Mouse (Mus musculus): Measurements from ENCODE around the gene Lrrc75b.
A peak's percentile ranks its signal among the peaks of the same experiment; 100 is the strongest.
"Not testable (repeated sequence)": the region's sequence is repeated elsewhere in the genome, so short reads cannot be mapped to it uniquely, and the experiment has no call there.

Gene Lrrc75b

DNA sequence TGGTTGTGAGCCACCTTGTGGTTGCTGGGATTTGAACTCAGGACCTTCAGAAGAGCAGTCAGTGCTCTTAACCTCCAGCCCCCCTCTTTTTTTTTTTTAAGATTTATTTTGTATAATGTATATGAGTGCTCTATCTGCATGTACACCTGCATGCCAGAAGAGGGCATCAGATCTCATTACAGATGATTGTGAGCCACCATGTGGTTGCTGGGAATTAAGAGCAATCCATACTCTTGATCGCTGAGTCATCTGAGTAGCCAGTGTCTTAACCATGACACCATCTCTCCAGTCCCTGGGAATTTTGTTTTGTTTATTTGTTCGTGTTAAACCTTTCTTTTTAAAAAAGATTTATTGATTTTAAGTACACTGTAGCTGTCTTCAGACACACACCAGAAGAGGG is 6.6 kb upstream of the Lrrc75b start:
- DNase-seq: not testable (repeated sequence)

DNA sequence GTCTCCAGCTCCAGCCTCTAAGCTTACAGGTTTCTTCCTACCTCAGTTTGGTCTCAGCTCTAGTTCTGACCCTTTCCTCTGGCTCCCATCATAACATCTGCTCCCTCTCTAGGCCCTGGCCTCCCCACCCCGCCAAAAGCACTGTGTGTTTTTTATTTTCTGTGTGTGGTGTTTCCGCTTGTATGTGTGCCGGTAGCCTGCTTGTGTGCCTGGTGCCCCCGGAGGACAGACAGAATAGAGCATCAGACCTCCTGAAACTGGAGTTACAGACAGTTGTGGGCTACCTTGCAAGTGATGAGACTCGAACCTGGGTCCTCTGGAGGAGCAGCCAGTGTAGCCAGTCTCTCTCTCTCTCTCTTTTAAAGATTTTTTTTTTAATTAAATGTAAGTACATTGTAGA is 6.2 kb upstream of the Lrrc75b start:
- no peak for DNase-seq

DNA sequence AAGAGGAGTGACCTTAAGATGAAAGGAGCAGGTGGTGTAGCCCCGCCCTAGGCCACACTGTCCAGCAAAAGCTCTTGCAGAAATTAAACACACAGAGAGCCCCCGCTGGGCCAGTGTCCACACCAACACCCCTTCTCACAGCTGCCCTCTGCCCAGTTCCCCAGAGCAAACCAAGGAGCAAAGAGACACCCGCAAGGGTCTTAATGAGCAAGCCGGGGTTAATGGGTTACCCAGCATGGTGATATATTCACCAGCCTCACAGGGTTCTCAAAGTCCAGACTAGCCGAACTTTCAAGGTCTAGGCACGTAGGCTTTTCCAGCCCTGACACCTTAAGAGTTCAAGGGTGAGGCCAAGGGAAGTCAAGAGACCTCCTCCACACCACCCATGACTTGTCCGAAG is 5.8 kb upstream of the Lrrc75b start:
- no peak for DNase-seq

GRCm38 (mm10) chr10:75565436-75565835 is 5.3 kb upstream of the Lrrc75b start:
- no peak for DNase-seq

DNA sequence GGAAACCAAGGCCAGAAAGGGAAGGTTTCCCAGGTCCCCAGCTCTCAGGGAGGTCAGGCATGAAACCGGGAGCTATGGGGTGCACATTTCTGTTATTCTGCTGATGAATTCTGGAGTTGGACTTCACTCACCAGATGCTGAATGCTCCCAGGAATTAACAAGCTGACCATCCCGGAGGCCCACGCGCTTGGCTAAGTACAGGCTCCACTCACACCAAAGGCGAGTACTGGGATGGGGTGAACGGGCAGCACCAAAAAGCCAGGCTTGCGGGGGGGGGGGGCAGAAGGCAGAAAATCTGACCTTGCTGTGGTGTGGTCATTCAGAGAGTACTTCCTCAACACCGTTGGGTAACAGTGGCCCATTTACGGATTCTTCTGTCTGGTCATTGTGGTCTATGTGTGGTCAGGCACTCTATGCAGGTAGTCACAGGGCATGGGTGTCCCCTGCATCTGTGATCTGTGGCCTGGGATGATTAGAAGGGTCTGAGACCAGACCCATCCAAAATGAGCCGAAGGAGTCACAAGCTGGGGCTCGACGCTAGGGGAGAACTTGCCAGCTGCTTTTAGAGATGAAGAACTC is 4.6 kb upstream of the Lrrc75b start:
- DNase-seq: no peak

DNA sequence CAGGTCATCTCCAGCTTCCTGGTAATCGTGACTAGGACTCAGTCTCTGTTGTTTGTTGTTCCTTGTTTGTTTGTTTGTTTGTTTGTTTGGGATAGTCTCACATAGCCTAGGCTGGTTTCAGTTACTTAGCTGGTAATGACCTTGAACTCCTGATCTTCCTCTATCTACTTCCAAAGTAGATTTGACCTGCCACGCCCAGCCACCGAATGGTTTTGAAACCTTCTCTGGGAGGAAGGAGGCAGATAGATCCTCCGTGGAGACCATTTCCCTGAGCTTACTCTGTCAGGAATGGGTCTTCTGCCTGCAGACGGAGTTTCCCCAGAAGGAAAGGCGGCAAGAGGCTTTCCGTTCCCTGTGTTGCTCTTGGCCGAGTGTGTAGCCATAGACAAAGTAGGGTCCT is 2.5 kb upstream of the Lrrc75b start:
- no peak for DNase-seq

DNA sequence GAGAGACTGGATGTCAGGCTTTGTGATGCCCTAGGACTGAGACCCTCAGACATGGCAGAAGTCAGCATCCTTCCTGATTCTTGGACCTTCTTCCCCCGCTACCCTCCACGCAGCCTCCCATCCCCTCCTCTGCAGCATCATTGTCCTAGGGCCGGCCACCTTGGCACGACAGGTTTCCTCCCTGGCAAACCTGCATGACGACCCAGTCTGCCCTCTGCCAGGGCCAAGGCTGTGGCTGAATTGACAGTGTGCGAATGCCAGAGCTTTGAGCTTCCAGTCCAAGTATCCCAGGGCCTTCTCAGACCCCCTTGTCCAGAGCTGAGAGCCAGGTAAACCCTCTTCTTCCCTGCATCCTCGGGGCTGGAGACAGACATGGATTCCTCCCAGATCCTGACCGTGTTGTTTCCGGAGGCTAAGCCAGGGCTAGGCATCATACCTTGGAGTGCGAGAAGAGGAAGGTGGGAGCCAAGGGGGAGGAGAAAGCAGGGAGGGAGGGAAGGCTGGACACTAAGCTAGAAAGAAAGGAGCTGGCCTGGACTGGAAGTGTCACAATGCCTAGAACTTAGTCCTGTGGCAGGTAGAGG is 1.0 kb upstream of the Lrrc75b start, which contains the start of gene Ggt1:
Ggt1 (plus strand) TSS at position 534 of the 584 bp plus-strand sequence.
- DNase-seq: peak; percentile 45

DNA sequence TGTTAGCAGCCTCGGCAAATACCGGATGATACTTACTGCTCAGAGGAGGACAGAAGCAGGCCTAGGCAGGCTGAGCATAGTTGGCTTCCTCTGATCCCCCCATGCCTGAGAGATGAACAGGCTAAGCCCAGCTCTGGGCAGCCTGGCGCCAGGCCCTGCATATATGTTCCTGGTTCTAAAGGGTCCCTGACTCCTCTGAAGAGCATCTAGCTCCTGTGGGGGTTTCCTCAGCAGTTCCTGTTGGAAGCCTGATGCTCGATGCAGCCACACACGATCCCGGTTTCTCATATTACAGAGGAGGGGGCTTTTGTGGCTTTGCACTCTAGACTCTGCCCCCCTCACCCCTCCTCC is 394 bp upstream of the Lrrc75b start:
- DNase-seq: no peak

GRCm38 (mm10) chr10:75559041-75559675 is 972 bp downstream of the Lrrc75b start:
- DNase-seq: peak; percentile 58

DNA sequence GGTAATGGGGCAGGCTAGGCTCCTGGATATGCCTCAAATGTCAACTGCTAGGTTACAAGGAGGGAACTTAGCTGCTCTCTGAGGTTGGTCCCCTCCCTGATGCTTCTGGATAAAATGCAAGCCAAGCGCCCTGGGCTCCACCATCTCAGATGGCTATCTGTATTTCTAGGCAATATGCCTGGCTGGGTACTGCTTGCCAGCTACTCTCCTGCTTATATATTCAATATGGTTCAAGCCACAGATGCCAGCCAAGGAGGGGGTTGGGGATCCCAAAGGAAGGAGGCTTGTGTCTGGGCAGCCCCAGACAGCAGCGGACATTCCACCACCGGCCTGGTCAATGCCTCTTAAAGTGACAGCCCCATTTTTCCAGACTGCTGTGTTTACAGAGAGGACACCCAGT is 1.6 kb downstream of the Lrrc75b start:
- peak; percentile 90 for DNase-seq

- DNase-seq: peak; percentile 67
Measured at GRCm38 (mm10) chr10:75556026-75556425, 4.1 kb downstream of the Lrrc75b start.

DNA sequence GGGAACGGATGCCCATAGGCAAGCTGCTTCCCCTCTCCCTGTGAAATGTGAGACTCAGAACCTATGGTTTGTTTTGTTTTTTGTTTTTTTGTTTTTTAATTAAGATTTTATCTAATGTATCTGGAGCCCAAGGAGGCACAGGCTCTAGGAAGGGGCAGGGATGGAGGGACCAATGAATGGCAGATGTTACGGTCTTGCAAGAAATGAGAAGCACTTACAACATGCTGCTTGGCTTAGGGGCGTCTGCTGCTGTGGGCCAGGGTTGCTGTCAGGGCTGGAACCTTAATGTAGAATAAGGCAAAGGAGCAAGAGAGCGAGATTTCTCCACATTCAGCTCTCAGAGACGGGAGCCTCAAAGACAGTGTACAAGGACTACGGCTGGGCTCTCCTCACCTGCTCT is 4.6 kb downstream of the Lrrc75b start:
- DNase-seq: no peak

DNA sequence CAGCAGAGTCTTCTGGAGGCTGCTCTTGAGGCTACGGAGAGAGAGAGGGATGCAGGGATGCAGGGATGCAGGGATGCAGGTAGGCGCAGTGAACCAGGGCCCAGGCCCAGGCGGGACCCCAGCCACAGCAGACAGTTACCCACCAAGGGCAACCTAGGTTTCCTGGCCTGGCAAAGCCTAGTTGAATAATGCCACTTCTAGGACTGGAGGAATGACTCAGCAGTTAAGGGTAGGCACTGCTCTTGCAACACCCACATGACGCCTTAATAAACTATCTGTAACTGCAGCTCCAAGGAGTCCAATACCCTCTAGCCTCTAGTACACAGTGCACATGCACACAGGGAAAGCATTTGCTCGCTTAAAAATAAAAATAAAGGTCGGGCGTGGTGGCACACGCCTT is 6.0 kb downstream of the Lrrc75b start:
- DNase-seq: no peak

- no peak for DNase-seq
Measured at GRCm38 (mm10) chr10:75552701-75553450, 7.3 kb downstream of the Lrrc75b start.

- no peak for DNase-seq
Measured at GRCm38 (mm10) chr10:75552106-75552505, 8.0 kb downstream of the Lrrc75b start.

GRCm38 (mm10) chr10:75551175-75551574 is 9.0 kb downstream of the Lrrc75b start:
- no peak for DNase-seq

GRCm38 (mm10) chr10:75549886-75550285 is 10.2 kb downstream of the Lrrc75b start:
- no peak for DNase-seq

GRCm38 (mm10) chr10:75548486-75548885 is 11.6 kb downstream of the Lrrc75b start:
- no peak for DNase-seq

GRCm38 (mm10) chr10:75547901-75548300 is 12.2 kb downstream of the Lrrc75b start:
- no peak for DNase-seq

- no peak for DNase-seq
Measured at GRCm38 (mm10) chr10:75536123-75536522, 24.0 kb downstream of the Lrrc75b start.

DNA sequence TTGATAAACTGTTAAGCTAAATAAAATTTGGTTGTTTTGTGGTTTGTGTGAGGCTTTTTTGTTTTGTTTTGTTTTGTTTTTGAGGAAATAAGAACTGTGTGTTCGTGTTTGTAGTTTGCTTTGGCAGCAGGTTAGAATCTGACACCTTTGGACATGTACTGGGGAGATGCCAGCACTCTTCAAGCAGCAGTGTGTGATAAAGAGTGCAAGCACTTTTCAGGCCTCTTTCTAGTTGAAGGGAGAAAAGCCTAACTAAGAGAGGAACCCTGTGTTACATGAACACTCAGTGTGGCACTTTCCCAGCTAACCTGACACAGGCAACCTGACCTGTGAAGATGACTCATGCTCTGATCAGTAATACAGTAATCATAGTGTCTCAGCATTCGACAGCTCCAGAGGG is 24.7 kb downstream of the Lrrc75b start:
- no peak for DNase-seq

DNA sequence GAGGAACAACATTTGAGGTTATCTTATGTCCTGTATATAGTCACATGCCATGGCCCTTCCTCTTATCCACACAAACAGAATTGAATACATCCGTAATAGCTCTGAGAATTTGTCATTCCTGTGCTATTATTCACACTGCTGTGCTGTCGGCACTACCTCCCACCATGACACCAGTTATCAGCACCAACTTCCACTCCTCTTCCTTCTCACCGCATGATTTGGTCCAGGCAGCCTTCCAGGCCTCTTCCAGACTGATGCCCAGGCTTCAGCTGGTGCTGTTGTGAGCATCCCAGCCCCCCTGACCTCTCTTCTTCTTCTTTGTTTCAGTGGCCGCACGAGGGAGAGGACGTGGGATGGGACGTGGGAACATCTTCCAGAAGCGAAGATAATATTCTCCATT is 25.2 kb downstream of the Lrrc75b start:
- no peak for DNase-seq

DNA sequence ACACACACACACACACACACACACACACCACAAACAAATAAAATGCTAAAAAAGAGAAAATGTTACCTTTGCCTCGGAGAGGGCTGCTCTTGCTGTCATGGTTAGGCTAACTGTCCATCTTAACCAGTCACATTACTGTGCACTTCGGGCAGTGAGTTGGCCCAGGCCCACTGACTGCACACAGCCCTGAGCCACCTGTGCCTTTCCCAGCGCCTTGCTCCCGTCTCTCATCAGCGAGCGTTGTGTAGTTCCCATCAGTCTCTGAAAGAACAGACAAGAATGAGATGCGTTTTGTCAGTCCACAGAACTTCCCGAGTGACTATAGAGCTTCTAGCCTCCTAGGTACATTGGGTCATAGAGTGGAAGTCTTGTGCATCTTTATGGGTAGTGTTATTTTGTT is 25.9 kb downstream of the Lrrc75b start:
- no peak for DNase-seq

GRCm38 (mm10) chr10:75531532-75532090 is 28.5 kb downstream of the Lrrc75b start:
- no peak for DNase-seq
